Mouse (Mus musculus): ENCODE results near the gene Atg16l2.

DNA sequence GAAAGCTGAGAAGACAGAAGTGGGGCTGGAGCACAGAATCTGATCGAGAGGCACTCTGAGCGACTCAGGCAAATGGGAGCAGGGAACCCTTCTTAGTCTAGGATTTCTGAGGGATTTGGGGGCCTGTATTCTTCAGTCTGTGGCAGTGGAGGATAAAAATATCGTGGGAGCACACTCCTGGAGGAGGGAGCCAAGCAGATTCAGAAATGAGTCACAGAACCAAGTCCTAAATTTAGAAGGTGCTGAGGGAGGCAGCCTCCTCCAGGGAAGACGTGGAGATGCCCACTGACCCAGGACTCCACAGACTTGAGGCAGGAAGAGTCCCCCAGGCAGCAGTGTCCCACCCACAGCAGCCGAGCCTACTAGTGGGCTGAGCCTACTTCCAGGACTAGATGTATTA lies 12.3 kb upstream of the Atg16l2 start:
- TF ChIP-seq CTCF (IDR thresholded peaks at IDR 0.05; ENCODE audit: low read depth, low read length) (no peak), GATA1 (IDR thresholded peaks at IDR 0.05; ENCODE audit: borderline replicate concordance, low read length) (no peak), TAL1 (conservative IDR thresholded peaks at IDR 0.05; ENCODE audit: low read depth, low read length) (no peak), GATA2 (IDR thresholded peaks at IDR 0.05; ENCODE audit: borderline replicate concordance, low read depth, low read length) (no peak), POLR2AphosphoS5 (IDR thresholded peaks at IDR 0.05; ENCODE audit: insufficient replicate concordance, low read depth, low read length) (no peak)

Data from G1E (cell line).